Mouse (Mus musculus) spleen, embryonic (tissue): ENCODE results near the gene Jak2.

ENCODE experiments used
- CTCF ChIA-PET: fragments of 350-600 bp; sonication (Branson Sonifier 250); formaldehyde crosslinking; loops from one replicate; lab custom pipeline; 2022; lab: Charles Lee

Gene Jak2

GRCm38 (mm10) chr19:29354895-29355877 lies 103.6 kb downstream of the Jak2 start:
- CTCF ChIA-PET: interaction anchor here (0.6 kb wide), 2 partner anchors 12 to 26 kb away, joined by 3 read pairs; partner anchors contain the start of genes Cd274 and Plgrkt

DNA sequence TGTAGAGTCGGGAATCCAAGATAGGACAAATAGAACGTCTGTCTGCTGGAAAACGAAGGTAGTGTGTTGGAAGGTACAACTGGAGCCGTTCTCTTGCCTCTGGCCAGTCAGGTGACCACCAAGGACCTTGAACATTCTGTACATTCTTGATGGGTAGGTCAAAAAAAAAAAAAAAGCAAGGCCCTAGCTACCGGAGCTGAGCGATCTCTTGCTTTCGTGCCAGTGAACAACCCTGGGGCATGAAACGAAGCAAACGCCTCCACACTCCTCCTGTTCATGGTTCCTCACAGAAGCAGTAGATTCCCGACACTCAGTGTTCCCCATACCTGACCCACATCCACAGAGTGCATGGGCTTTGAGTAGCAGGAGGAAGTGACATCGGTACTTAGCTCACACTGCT lies 104.7 kb downstream of the Jak2 start:
- CTCF ChIA-PET: no interaction called here

- CTCF ChIA-PET: interaction anchor here (0.6 kb wide), 1 partner anchor 294 kb away, joined by 3 read pairs; no protein-coding TSS in a partner anchor
These were observed 108.6 kb downstream of the Jak2 start for GRCm38 (mm10) chr19:29360251-29360650.

DNA sequence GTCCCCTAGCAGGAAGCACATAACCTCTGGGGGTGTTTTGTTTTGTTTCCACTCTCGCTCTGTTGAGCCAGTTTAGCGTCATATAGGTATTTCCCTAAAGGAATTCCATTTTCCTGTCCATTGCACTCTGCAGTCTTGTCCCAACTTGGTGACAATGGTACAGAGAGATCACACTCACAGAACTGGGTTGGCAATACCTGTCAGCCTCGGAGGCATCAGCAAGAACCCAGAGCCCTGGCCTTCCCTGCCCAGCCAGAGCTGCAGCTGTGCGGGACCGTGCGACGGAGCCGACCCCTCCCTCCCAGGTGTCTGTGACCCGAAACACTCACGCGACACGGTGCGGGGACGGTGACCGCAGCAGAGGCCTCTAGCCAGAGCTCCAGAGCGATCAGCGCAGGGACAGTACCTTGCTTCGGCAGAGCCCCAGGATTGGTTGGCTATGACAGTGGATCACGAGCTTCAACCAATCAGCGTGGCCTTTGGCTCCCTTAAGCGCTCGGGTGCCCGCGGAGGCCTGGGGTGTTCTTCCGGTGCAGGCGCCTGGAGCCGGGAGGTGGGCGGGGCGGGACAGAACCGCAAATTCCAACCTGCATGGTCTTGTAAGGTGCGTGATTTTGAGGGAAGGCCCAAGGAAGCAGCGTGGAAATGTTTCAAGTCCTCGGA lies 110.0 kb downstream of the Jak2 start:
- CTCF ChIA-PET: interaction anchor here (0.6 kb wide), 1 partner anchor 9 kb away, joined by 3 read pairs; no protein-coding TSS in a partner anchor

DNA sequence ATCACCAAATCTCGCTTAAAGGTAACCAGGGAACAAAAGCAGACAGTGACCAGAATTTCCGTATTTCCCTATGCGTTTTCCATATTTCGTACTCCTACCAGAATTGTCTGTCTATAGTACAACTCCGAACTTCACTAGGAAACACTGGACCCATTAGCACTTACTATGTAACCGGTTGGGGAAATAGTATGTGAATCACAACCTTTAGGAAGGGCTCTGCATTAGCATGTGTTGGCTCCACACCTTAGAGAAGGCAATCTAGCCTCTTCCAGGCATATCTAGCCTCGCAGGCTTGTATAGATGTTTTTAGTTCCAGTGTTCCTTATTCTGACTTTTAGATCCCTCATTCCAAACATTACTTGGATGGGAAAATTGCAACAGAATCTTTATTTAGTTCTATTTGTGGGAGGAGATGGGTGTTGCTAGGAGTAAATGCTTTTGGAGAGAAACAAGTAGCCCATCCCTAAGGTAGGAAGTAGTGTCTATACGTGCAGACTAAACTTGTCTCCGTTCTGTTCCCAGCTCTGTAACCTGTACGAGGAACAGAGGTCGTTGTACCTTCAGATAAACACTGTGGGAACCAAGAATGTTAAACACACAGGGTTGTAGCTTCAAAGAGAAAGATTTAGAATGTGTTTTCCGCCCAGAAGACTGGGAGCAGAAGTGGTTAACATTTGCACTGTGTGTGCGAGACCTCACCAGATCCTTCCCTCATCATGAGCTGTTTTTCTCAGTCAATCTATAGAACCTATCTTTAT lies 110.7 kb downstream of the Jak2 start:
- CTCF ChIA-PET: interaction anchor here (0.6 to 1.2 kb wide), 2 partner anchors 8 to 9 kb away, joined by 3 read pairs; no protein-coding TSS in a partner anchor
